Mouse (Mus musculus) brain, embryonic 14.5 days (tissue): ENCODE measurements around the gene Sh3bp5. TPM values are rescaled to one million over a fixed set of nuclear protein-coding genes. Genes with fewer than 3 reads are reported as not detected.

ENCODE experiments used
- DNase-seq: peaks from one replicate; pipeline ENCODE4 v3.0.0-alpha.2; 2011; ENCODE audit warnings: low read depth
- CTCF ChIP-seq: fragments of 200-500 bp; IDR thresholded peaks from 2 replicates; pipeline ENCODE4 v1.5.1; 2012; ENCODE audit warnings: inconsistent platforms, mild to moderate bottlenecking, moderate library complexity, borderline replicate concordance; ENCODE audit not compliant: insufficient read depth, insufficient read length; ENCODE audit errors: extremely low read depth
- POLR2A ChIP-seq: fragments of 200-500 bp; IDR thresholded peaks from 2 replicates; pipeline ENCODE4 v1.6.1; 2012; ENCODE audit warnings: mild to moderate bottlenecking, inconsistent platforms, borderline replicate concordance; ENCODE audit not compliant: poor library complexity, insufficient read depth, insufficient read length, severe bottlenecking; ENCODE audit errors: extremely low read depth
- polyA plus RNA-seq: library from polyadenylated mRNA; depleted of rRNA; stranded (reverse); fragments of >200 nt; gene quantifications from 2 replicates; pipeline ENCODE4 v1.2.3, GENCODE M21; 2012

Sh3bp5 gene
- polyA plus RNA-seq, 1 experiment: 167 TPM

DNA sequence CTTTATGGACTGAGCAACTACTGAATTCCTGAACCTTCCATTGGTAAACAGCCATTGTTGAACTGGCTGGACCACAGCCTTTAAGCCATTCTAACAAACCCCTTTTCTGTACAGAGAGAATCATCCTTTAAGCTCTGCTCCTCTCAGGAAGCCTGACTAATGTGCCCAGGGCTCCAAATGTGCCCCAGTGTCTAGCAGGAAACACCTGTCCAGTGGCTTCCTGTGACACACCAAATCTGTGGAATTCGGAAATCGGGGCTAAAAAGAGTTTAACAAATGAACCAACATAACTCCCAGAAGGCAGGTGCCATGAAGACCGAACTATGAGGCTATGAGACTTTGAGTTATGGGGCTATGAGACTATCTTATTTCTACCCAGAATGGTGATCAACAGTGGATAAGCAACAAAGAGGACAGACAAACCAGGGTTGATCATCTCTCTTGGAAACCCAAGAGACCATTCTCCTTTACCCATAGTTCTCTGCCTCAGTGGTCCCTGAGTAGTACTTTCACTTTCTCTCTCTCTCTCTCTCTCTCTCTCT, 4.0 kb downstream of the Sh3bp5 start:
- no peak for DNase-seq

GRCm38 (mm10) chr14:31429004-31429395, 6.9 kb downstream of the Sh3bp5 start:
- no peak for TF ChIP-seq POLR2A
- no peak for TF ChIP-seq CTCF
- no peak for DNase-seq

More for the DNA sequence above, 4.0 kb downstream of the Sh3bp5 start:
- TF ChIP-seq CTCF: no peak
- no peak for TF ChIP-seq POLR2A

- TF ChIP-seq POLR2A (no peak), CTCF (no peak)
- DNase-seq: peak; percentile 42
Observed at GRCm38 (mm10) chr14:31428211-31429003, 7.5 kb downstream of the Sh3bp5 start.

DNA sequence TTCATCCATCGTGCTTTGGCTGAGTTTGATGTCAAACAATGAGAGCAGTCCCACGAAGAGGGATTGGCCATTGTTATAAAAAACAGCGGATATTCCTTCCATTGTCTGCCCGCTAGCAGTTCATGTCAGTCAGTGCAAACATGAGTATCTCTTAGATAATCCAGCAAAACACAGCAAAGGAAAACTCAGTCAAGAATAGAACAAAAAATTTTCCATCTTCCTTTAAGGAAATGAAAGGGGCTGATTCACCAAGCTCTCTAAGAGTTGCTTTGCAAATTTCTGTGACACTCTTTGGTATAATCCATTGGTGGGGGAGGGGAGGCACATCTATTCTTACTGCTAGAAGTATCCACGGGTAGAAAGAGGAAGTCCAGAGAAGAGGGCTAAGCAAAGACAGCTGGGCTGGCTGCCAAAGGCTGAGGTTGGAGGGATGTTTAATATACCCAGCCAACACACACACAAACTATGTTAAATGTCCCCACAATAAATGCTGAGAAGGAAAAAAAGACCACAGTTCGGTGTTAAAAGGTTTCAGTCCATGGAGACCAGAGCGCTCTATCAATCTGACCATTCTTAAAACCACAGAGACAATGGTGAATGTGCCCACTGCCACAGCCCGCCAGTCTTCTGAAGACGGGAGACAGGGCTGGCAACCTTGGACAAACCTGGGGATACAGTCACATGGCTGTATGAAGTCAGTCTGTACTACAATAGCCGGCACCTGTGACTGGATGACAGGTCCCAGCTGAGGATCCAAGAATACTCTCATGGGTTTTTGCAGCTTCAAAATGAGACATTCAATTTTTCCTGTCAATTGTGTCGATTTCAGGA, 12.7 kb downstream of the Sh3bp5 start:
- peak; percentile 60 for DNase-seq
- TF ChIP-seq CTCF (no peak), POLR2A (no peak)

DNA sequence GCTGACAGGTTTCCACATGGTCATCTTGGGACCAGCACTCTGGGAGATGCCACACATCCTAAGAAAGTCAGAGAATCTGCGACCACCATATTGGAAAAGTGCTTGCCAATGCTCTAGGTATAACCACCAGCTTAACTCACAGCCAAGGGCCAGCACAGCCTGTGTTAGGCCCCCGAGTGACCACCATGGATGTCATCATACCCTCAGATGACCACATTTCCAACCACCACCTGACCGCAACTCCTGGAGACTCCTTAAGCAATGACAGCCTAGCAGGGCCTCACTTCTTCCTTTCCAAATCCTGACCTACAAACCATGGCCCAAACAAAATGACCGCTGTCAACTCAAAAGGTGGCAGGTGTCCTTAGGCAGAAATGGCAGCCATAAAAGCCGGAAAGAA, 13.5 kb downstream of the Sh3bp5 start:
- TF ChIP-seq CTCF: no peak
- TF ChIP-seq POLR2A: no peak
- no peak for DNase-seq

- DNase-seq: no peak
- TF ChIP-seq CTCF: no peak
- no peak for TF ChIP-seq POLR2A
Observed at GRCm38 (mm10) chr14:31421509-31422295, 14.2 kb downstream of the Sh3bp5 start.

DNA sequence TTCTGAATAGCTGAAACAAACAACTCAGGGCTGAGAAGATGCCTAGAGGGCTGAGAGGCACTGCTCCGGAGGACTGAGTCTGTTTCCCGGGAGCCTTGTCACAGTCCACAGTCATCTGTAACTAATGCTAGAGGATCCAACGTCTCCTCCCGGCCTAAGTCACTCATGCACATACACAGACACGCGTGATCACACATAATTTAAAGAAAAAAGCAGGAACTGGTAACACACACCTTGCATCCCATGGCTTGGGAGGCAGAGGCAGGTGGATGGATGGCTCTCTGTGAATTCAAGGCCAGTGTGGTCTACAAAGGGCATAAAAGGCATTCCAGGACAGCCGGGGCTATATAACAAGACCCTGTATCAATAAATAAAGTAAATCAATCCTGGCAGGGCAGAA, 14.9 kb downstream of the Sh3bp5 start:
- no peak for DNase-seq
- no peak for TF ChIP-seq POLR2A
- TF ChIP-seq CTCF: no peak

DNA sequence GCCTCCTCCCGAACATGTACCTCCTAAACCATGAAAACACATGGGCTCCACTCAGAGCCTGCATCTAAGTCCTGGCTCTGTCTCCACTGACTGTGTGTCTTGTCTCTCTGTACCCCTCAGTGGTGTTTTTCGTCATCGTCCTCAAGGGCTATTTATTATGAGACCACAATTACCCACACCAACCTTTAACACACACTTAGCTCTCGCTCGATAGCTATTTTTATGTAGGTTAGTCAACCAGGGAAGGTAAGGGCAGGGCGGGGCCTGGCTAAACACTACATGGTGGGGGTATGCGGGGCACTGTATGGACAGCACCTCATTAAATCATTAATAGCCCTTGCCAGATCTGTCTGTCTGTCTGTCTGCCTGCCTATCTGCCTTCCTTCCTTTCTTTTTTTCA, 15.3 kb downstream of the Sh3bp5 start:
- no peak for TF ChIP-seq CTCF
- TF ChIP-seq POLR2A: no peak
- no peak for DNase-seq

GRCm38 (mm10) chr14:31420135-31420534, 15.7 kb downstream of the Sh3bp5 start:
- no peak for TF ChIP-seq CTCF
- TF ChIP-seq POLR2A: no peak
- no peak for DNase-seq

- DNase-seq: no peak
Observed at GRCm38 (mm10) chr14:31419279-31419678, 16.6 kb downstream of the Sh3bp5 start.

More at GRCm38 (mm10) chr14:31419279-31419678, 16.6 kb downstream of the Sh3bp5 start:
- TF ChIP-seq POLR2A (no peak), CTCF (no peak)
